ENCODE assay signal across 8 mouse cellular contexts in genomic region chr11:78750885-78751842, GRCm38 (mm10). TPM values are rescaled to one million over a fixed set of nuclear protein-coding genes. Genes with fewer than 3 reads are reported as not detected.
DNase-seq lines count a peak whose midpoint lies in the region; ATAC-seq and TF ChIP-seq lines count a peak whose summit lies in the region.

Gene Ccnq, minus strand, starts transcription at chr11:78751729.

- H3K27ac ChIP-seq in cerebellum, adult 2 months (ENCODE audit: insufficient read depth, low read length) = no peak within 1 kb of the TSS
- H3K27ac ChIP-seq in forebrain, embryonic 16.5 days (ENCODE audit: low read length) = peak within 1 kb of the TSS; percentile 84
- H3K27ac ChIP-seq in layer of hippocampus, adult 2 months = peak within 1 kb of the TSS; percentile 88
- peak within 1 kb of the TSS; percentile 78 for H3K27ac ChIP-seq in lung, postnatal 0 days (ENCODE audit: low read length)

- H3K36me3 ChIP-seq in forebrain, embryonic 16.5 days (ENCODE audit: control insufficient read depth, insufficient read depth) = peaks cover 3% of the 10 kb centered on the region; the same call in 1 of the 2 replicates
- no peaks in the 10 kb centered on the region for H3K36me3 ChIP-seq in lung, postnatal 0 days (ENCODE audit: insufficient read depth, low read length)

- no peak for TF ChIP-seq CTCF in cerebellum, adult 2 months (IDR thresholded peaks at IDR 0.05; ENCODE audit: borderline replicate concordance, insufficient read depth, low read depth, low read length)
- TF ChIP-seq CTCF in layer of hippocampus, adult 2 months (conservative IDR thresholded peaks at IDR 0.05) = no peak
- no peak for TF ChIP-seq CTCF in lung, postnatal 0 days (IDR thresholded peaks at IDR 0.05)

- intact Hi-C loops in heart, postnatal 36 days (cut with DNase I) = loop anchor here (2.0 kb wide), 1 partner anchor 78 kb away; no protein-coding TSS in a partner anchor

- no peak for TF ChIP-seq EP300 in lung, postnatal 0 days (IDR thresholded peaks at IDR 0.05)

- peak; percentile 14; the same call in 1 of the 2 replicates for TF ChIP-seq POLR2A in cerebellum, adult 2 months (IDR thresholded peaks at IDR 0.05; ENCODE audit: borderline replicate concordance, insufficient read depth, low read length)

- H3K4me3 ChIP-seq in cerebellum, adult 2 months (replicated peaks; ENCODE audit: insufficient read depth, low read depth, low read length) = peak within 1 kb of the TSS; percentile 87
- H3K4me3 ChIP-seq in forebrain, embryonic 16.5 days (replicated peaks; ENCODE audit: low read length) = peak within 1 kb of the TSS; percentile 72
- H3K4me3 ChIP-seq in layer of hippocampus, adult 2 months = peak within 1 kb of the TSS; percentile 70
- H3K4me3 ChIP-seq in lung, postnatal 0 days (ENCODE audit: low read depth, low read length) = peak within 1 kb of the TSS; percentile 65

- DNase-seq in MN1 (ENCODE audit: low spot score) = peak; percentile 73
- peak; percentile 56 to 63 for DNase-seq in cerebellum, adult 2 months
- DNase-seq in heart, postnatal 36 days = peak; percentile 72 to 78
- peak; percentile 52 to 71 for DNase-seq in layer of hippocampus, adult 2 months (ENCODE audit: low spot score in 2 of 2)
- peak; percentile 91 for DNase-seq in lung, postnatal 0 days (ENCODE audit: low spot score)
- DNase-seq in ovary, postnatal 10 days (ENCODE audit: low spot score) = peak; percentile 59
- peak; percentile 62 to 77 for DNase-seq in thymus, postnatal 10 days (ENCODE audit: low spot score in 2 of 2)

- 9% methylated on average over 59 of the region's 59 CpGs for WGBS in cerebellum, adult 2 months
- WGBS in forebrain, embryonic 16.5 days = 10% methylated on average over 54 of the region's 59 CpGs
- WGBS in lung, postnatal 0 days = 9% methylated on average over 59 of the region's 59 CpGs

- no peaks in the 10 kb centered on the region for H3K4me1 ChIP-seq in cerebellum, adult 2 months (ENCODE audit: control insufficient read depth, insufficient read depth, low read length)
- H3K4me1 ChIP-seq in forebrain, embryonic 16.5 days (replicated peaks; ENCODE audit: control insufficient read depth, insufficient read depth, low read length) = peaks cover 11% of the 10 kb centered on the region
- H3K4me1 ChIP-seq in lung, postnatal 0 days (ENCODE audit: insufficient read depth, low read depth, low read length) = no peaks in the 10 kb centered on the region; the same call in 1 of the 2 replicates

- H3K9me3 ChIP-seq in forebrain, embryonic 16.5 days (ENCODE audit: control insufficient read depth, low read length) = no peaks in the 10 kb centered on the region
- H3K9me3 ChIP-seq in lung, postnatal 0 days (ENCODE audit: low read length) = no peaks in the 10 kb centered on the region

- peak within 1 kb of the TSS; percentile 76 for H3K4me2 ChIP-seq in forebrain, embryonic 16.5 days (ENCODE audit: low read length)
- peak within 1 kb of the TSS; percentile 72 for H3K4me2 ChIP-seq in lung, postnatal 0 days (replicated peaks; ENCODE audit: low read depth, low read length)

- H3K27me3 ChIP-seq in cerebellum, adult 2 months (ENCODE audit: control insufficient read depth, insufficient read depth, low read length) = no peaks in the 10 kb centered on the region
- no peaks in the 10 kb centered on the region for H3K27me3 ChIP-seq in forebrain, embryonic 16.5 days (replicated peaks; ENCODE audit: control insufficient read depth, insufficient read depth, low read length)
- H3K27me3 ChIP-seq in lung, postnatal 0 days (replicated peaks; ENCODE audit: insufficient read depth, low read length) = no peaks in the 10 kb centered on the region

- H3K9ac ChIP-seq in forebrain, embryonic 16.5 days (replicated peaks; ENCODE audit: low read depth, low read length) = peak within 1 kb of the TSS; percentile 84
- peak within 1 kb of the TSS; percentile 68 for H3K9ac ChIP-seq in lung, postnatal 0 days (replicated peaks; ENCODE audit: low read depth)

- ATAC-seq in forebrain, embryonic 16.5 days = peak; percentile 95
- peak; percentile 97 for ATAC-seq in lung, postnatal 0 days

RNA-seq across cellular contexts. Expression of gene Ccnq, which starts in this region (rescaled TPM):
- 30.8 and 31.2 TPM in 2 replicates for polyA plus RNA-seq in cerebellum, adult 2 months (2012; rRNA removed)
- 35.6 and 39.5 TPM in 2 replicates for polyA plus RNA-seq in forebrain, embryonic 16.5 days (2015; fragmentation: Nextera tagmentation; extraction: Ambion mirVana)
- 10 to 100 TPM; 13.9 to 15.7 TPM for total RNA-seq in heart, postnatal 36 days (2021)
- total RNA-seq in layer of hippocampus, adult 2 months (2021) = 10 to 100 TPM; 20.0 to 20.7 TPM
- 27.4 and 31.5 TPM in 2 replicates for polyA plus RNA-seq in lung, postnatal 0 days (2015; fragmentation: Nextera tagmentation; extraction: Ambion mirVana)
